Mouse (Mus musculus) granulocyte monocyte progenitor cell, adult 5-6 weeks (primary cell): ENCODE measurements at regions not wholly inside any gene's neighbourhood (a gene's known extent, or its start where the extent isn't known, plus 50 kb on each side); places are given as distances from the start of the nearest gene placed in this dataset.

Experiments used
- ATAC-seq: replicated peaks from 2 replicates; pipeline ENCODE4 v1.8.0; 2016; ENCODE audit warnings: mild to moderate bottlenecking, moderate TSS enrichment, inconsistent platforms; ENCODE audit not compliant: poor library complexity, severe bottlenecking

GRCm38 (mm10) chr15:24993325-24993673 lies 420.3 kb downstream of the Basp1 start:
- ATAC-seq, result no peak

GRCm38 (mm10) chr15:24992665-24993324 lies 420.8 kb downstream of the Basp1 start:
- ATAC-seq, result no peak

GRCm38 (mm10) chr15:24990082-24990786 lies 423.3 kb downstream of the Basp1 start:
- ATAC-seq, result no peak

- ATAC-seq, result no peak
These were observed 432.7 kb downstream of the Basp1 start for GRCm38 (mm10) chr15:24980841-24981240.

GRCm38 (mm10) chr15:24972020-24972419 lies 441.5 kb downstream of the Basp1 start:
- ATAC-seq, result no peak

GRCm38 (mm10) chr15:24969391-24969812 lies 444.2 kb downstream of the Basp1 start:
- no peak for ATAC-seq

- no peak for ATAC-seq
These were observed 444.8 kb downstream of the Basp1 start for GRCm38 (mm10) chr15:24968636-24969317.

GRCm38 (mm10) chr15:24929742-24930141 lies 483.8 kb downstream of the Basp1 start:
- ATAC-seq, result no peak

- ATAC-seq, result no peak
These were observed 501.7 kb downstream of the Basp1 start for GRCm38 (mm10) chr15:24911866-24912265.

GRCm38 (mm10) chr15:24911466-24911865 lies 502.1 kb downstream of the Basp1 start:
- ATAC-seq, result no peak

GRCm38 (mm10) chr15:24906957-24907356 lies 506.6 kb downstream of the Basp1 start:
- ATAC-seq, result no peak

- ATAC-seq, result no peak
These were observed 534.7 kb downstream of the Basp1 start for GRCm38 (mm10) chr15:24878846-24879245.

- no peak for ATAC-seq
These were observed 535.6 kb downstream of the Basp1 start for GRCm38 (mm10) chr15:24877711-24878598.

GRCm38 (mm10) chr15:24876157-24876731 lies 537.3 kb downstream of the Basp1 start:
- ATAC-seq, result no peak

- no peak for ATAC-seq
These were observed 573.3 kb downstream of the Basp1 start for GRCm38 (mm10) chr15:24840271-24840670.

- no peak for ATAC-seq
These were observed 575.2 kb downstream of the Basp1 start for GRCm38 (mm10) chr15:24838390-24838789.

GRCm38 (mm10) chr15:24827881-24828280 lies 585.7 kb downstream of the Basp1 start:
- ATAC-seq, result no peak

GRCm38 (mm10) chr15:24827259-24827658 lies 586.3 kb downstream of the Basp1 start:
- no peak for ATAC-seq

- ATAC-seq, result no peak
These were observed 616.7 kb downstream of the Basp1 start for GRCm38 (mm10) chr15:24796836-24797235.

GRCm38 (mm10) chr15:24793381-24793780 lies 620.2 kb downstream of the Basp1 start:
- no peak for ATAC-seq
